Mouse (Mus musculus) small intestine, adult 2 months (tissue): ENCODE measurements around the gene Mthfd2.

Source experiments
- CTCF ChIP-seq: fragments of 200-500 bp; IDR thresholded peaks from 2 replicates; pipeline ENCODE4 v1.5.1; 2012; ENCODE audit warnings: low read depth, mild to moderate bottlenecking, control low read depth, inconsistent platforms, low read length, moderate library complexity, mixed read lengths; ENCODE audit not compliant: insufficient replicate concordance, insufficient read length; ENCODE audit errors: extremely low read depth
- POLR2A ChIP-seq: fragments of 200-500 bp; IDR thresholded peaks from 2 replicates; pipeline ENCODE4 v1.6.1; 2012; ENCODE audit warnings: low read depth, mild to moderate bottlenecking, control low read depth, inconsistent platforms, low read length, moderate library complexity

DNA sequence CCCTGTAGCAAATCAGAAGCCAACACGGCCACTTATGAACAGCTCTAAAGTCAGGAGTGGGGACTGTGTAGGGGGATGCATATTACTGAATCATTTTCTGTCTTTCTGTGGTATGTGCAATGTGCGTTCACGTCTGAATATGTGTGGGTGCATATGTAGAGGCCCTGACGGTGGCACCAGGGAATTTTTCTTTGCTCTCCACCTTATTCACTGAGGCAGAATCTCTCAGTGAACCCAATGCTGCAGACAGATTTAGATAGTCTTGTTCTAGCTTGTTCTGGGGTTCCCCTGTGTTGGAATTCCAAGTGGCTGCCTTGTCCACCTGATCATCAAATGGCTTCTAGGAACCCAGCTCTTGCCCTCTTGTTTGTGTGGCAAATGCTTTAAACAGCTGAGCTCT is 58.1 kb downstream of the Mthfd2 start:
- TF ChIP-seq POLR2A (no peak), CTCF (no peak)
